Mouse (Mus musculus) CH12.LX (cell line): Measurements from ENCODE around the gene Rita1. TPM values are rescaled to one million over a fixed set of nuclear protein-coding genes. Genes with fewer than 3 reads are reported as not detected.
A peak's percentile ranks its signal among the peaks of the same experiment; 100 is the strongest.

Source experiments
- DNase-seq: peaks from one replicate; pipeline ENCODE4 v3.0.0-alpha.2; 2013; ENCODE audit errors: extremely low read depth
- H3K27ac ChIP-seq: 2 replicates; pipeline ENCODE4 v1.5.1; 2012; ENCODE audit warnings: low read depth, mild to moderate bottlenecking, control low read depth, moderate library complexity; ENCODE audit not compliant: insufficient read depth
- H3K27me3 ChIP-seq: replicated peaks from 2 replicates; pipeline ENCODE3; 2012; ENCODE audit warnings: inconsistent platforms
- H3K36me3 ChIP-seq, 2 experiments: replicated peaks in 1 of 2; 2 replicates each; pipeline versions ENCODE3 to v1.6.1; 2012; ENCODE audit warnings: inconsistent platforms in 1 of 2, low read length in 1 of 2, mild to moderate bottlenecking in 1 of 2, mixed read lengths in 1 of 2, moderate library complexity in 1 of 2; ENCODE audit not compliant: control insufficient read depth in 1 of 2, insufficient read depth in 1 of 2
- H3K4me1 ChIP-seq, 2 experiments: 2 replicates each; pipeline ENCODE4 v1.6.1; 2012; ENCODE audit warnings: inconsistent platforms in 1 of 2, moderate library complexity in 1 of 2; ENCODE audit not compliant: insufficient read depth in 2 of 2, control insufficient read depth in 1 of 2
- H3K4me2 ChIP-seq: 2 replicates; pipeline ENCODE4 v1.6.1; 2012; ENCODE audit warnings: low read depth, mild to moderate bottlenecking, control low read depth; ENCODE audit not compliant: poor library complexity, insufficient read depth, severe bottlenecking
- H3K4me3 ChIP-seq, 3 experiments: fragments of 150-350 bp in 1 of 3; sonication (generic) in 1 of 3; replicated peaks in 1 of 3; 2 replicates each; pipeline versions ENCODE3 to v1.5.1; 2011 to 2012; ENCODE audit warnings: low read depth in 2 of 3, low read length in 2 of 3, mild to moderate bottlenecking in 2 of 3, moderate library complexity in 2 of 3, control low read depth in 1 of 3, improper control_type of control experiment in 1 of 3, inconsistent platforms in 1 of 3, mixed read lengths in 1 of 3; ENCODE audit not compliant: poor library complexity in 1 of 3
- H3K79me2 ChIP-seq: replicated peaks from 2 replicates; pipeline ENCODE4 v1.6.1; 2012; ENCODE audit warnings: mild to moderate bottlenecking, moderate library complexity; ENCODE audit not compliant: control insufficient read depth, poor library complexity, insufficient read depth, severe bottlenecking; ENCODE audit errors: extremely low read depth
- H3K9ac ChIP-seq: 2 replicates; pipeline ENCODE4 v1.6.1; 2012; ENCODE audit warnings: low read depth, mild to moderate bottlenecking, control low read depth, moderate library complexity; ENCODE audit not compliant: insufficient read depth
- H3K9me3 ChIP-seq: replicated peaks from 2 replicates; pipeline ENCODE3; 2012; ENCODE audit warnings: low read length, inconsistent platforms, mixed read lengths
- CHD1 ChIP-seq: IDR thresholded peaks from 2 replicates; pipeline ENCODE4 v1.6.1; 2012; ENCODE audit warnings: low read depth, low read length, improper control_type of control experiment, inconsistent platforms
- CTCF ChIP-seq, 2 experiments: IDR thresholded peaks in 1 of 2; conservative IDR thresholded peaks in 1 of 2; 2 replicates each; pipeline ENCODE4 v1.5.1; 2011 to 2012; ENCODE audit warnings: low read depth in 2 of 2, low read length in 2 of 2, improper control_type of control experiment in 1 of 2, inconsistent platforms in 1 of 2, mild to moderate bottlenecking in 1 of 2, moderate library complexity in 1 of 2
- HCFC1 ChIP-seq: IDR thresholded peaks from 2 replicates; pipeline ENCODE4 v1.6.1; 2012; ENCODE audit warnings: low read depth, mild to moderate bottlenecking, inconsistent platforms, low read length, improper control_type of control experiment
- JUND ChIP-seq: conservative IDR thresholded peaks from 2 replicates; pipeline ENCODE4 v1.6.1; 2011; ENCODE audit warnings: low read depth, low read length, improper control_type of control experiment
- KAT2A ChIP-seq: IDR thresholded peaks from 2 replicates; pipeline ENCODE4 v1.6.1; 2012; ENCODE audit warnings: low read length, improper control_type of control experiment, inconsistent platforms; ENCODE audit not compliant: insufficient replicate concordance
- MAFK ChIP-seq: IDR thresholded peaks from 2 replicates; pipeline ENCODE4 v1.6.1; 2011; ENCODE audit warnings: low read length, improper control_type of control experiment; ENCODE audit not compliant: insufficient replicate concordance
- MAX ChIP-seq: IDR thresholded peaks from 2 replicates; pipeline ENCODE4 v1.6.1; 2011; ENCODE audit warnings: low read length, improper control_type of control experiment
- MAZ ChIP-seq: IDR thresholded peaks from 2 replicates; pipeline ENCODE4 v1.6.1; 2012; ENCODE audit warnings: low read depth, mild to moderate bottlenecking, inconsistent platforms, low read length, improper control_type of control experiment, moderate library complexity
- MEF2A ChIP-seq: IDR thresholded peaks from 2 replicates; pipeline ENCODE4 v1.6.1; 2014; ENCODE audit warnings: low read depth, mild to moderate bottlenecking, inconsistent platforms, low read length, improper control_type of control experiment, borderline replicate concordance
- MXI1 ChIP-seq: IDR thresholded peaks from 2 replicates; pipeline ENCODE4 v1.6.1; 2011; ENCODE audit warnings: mild to moderate bottlenecking, low read depth, low read length, improper control_type of control experiment
- MYC ChIP-seq: IDR thresholded peaks from 2 replicates; pipeline ENCODE4 v1.6.1; 2011; ENCODE audit warnings: low read depth, mild to moderate bottlenecking, improper control_type of control experiment, low read length
- POLR2AphosphoS2 ChIP-seq: IDR thresholded peaks from 2 replicates; pipeline ENCODE4 v1.6.1; 2011; ENCODE audit warnings: low read depth, low read length, improper control_type of control experiment
- RAD21 ChIP-seq: IDR thresholded peaks from 2 replicates; pipeline ENCODE4 v1.6.1; 2011; ENCODE audit warnings: low read depth, mild to moderate bottlenecking, low read length, improper control_type of control experiment, moderate library complexity
- SIN3A ChIP-seq: IDR thresholded peaks from 2 replicates; pipeline ENCODE4 v1.6.1; 2012; ENCODE audit warnings: low read length, improper control_type of control experiment, inconsistent platforms
- SMC3 ChIP-seq: IDR thresholded peaks from 2 replicates; pipeline ENCODE4 v1.6.1; 2011; ENCODE audit warnings: low read depth, low read length, improper control_type of control experiment
- TCF12 ChIP-seq: IDR thresholded peaks from 2 replicates; pipeline ENCODE4 v1.6.1; 2014; ENCODE audit warnings: low read depth, mild to moderate bottlenecking, inconsistent platforms, low read length, improper control_type of control experiment
- USF1 ChIP-seq: IDR thresholded peaks from 2 replicates; pipeline ENCODE4 v1.6.1; 2014; ENCODE audit warnings: low read depth, mild to moderate bottlenecking, inconsistent platforms, low read length, improper control_type of control experiment
- ZKSCAN1 ChIP-seq: IDR thresholded peaks from 2 replicates; pipeline ENCODE4 v1.6.1; 2012; ENCODE audit warnings: low read depth, inconsistent platforms, low read length, improper control_type of control experiment, borderline replicate concordance
- ZNF384 ChIP-seq: IDR thresholded peaks from 2 replicates; pipeline ENCODE4 v1.6.1; 2012; ENCODE audit warnings: low read depth, low read length, improper control_type of control experiment, inconsistent platforms
- dilution Hi-C: fragments of 300-500 bp; cut with MboI; formaldehyde crosslinking; loops from 2 replicates; pipeline ENCODE4 v1.14.3; 2020; ENCODE audit warnings: low sequenced_read_pairs; ENCODE audit not compliant: extremely low pct_unique_long_range_greater_than_20kb, extremely low pct_ligation_motif_present
- in situ Hi-C: fragments of 300-500 bp; cut with MboI; formaldehyde crosslinking; loops from 3 replicates; pipeline ENCODE4 v1.14.3; 2019; ENCODE audit warnings: low sequenced_read_pairs, low pct_ligation_motif_present, low pct_unique_long_range_greater_than_20kb, mixed read lengths
- polyA plus RNA-seq: library from polyadenylated mRNA; unstranded; fragments of >175 nt; gene quantifications from 2 replicates; pipeline ENCODE4 v1.2.1, GENCODE M21; 2012; ENCODE audit warnings: low read depth; ENCODE audit not compliant: insufficient read length
- total RNA-seq, 2 experiments: library from RNA; depleted of rRNA; stranded (reverse); fragments of 300-350 nt in 1 of 2; fragments of >200 nt in 1 of 2; gene quantifications; 2 replicates each; pipeline ENCODE4 v1.2.3; 2012 to 2014

Gene Rita1
- total and polyA plus RNA-seq, 3 experiments, result 6.3 to 10.2 (median 7.3) TPM

- peak; percentile 98 for TF ChIP-seq SMC3
- no peak for TF ChIP-seq HCFC1
- no peak for TF ChIP-seq ZNF384
- no peak for TF ChIP-seq KAT2A
- peak; percentile 83; the same call in 1 of the 2 replicates for TF ChIP-seq MAZ
Measured at GRCm38 (mm10) chr5:120620375-120621077, 8.1 kb upstream of the Rita1 start (continued).

GRCm38 (mm10) chr5:120619201-120619600, 6.8 kb upstream of the Rita1 start:
- peak; percentile 79 for DNase-seq
- Histone ChIP-seq H3K27ac (no peak overlapping the region), H3K9me3 (peaks cover 10% of the 10 kb centered on the region), H3K27me3 (no peaks in the 10 kb centered on the region), H3K36me3 (peaks cover 57 to 86% of the 10 kb centered on the region in 2 experiments), H3K79me2 (peaks cover 27% of the 10 kb centered on the region), H3K4me1 (peaks cover 34 to 65% of the 10 kb centered on the region in 2 experiments), H3K4me3 (no peak overlapping the region), H3K9ac (no peak overlapping the region), H3K4me2 (no peak overlapping the region)
- in situ Hi-C loops (loop anchor here (5.0 to 25.0 kb wide), 3 partner anchors 93 to 482 kb away; partner anchors contain the start of gene Dtx1), dilution Hi-C loops (no loop called here)
- TF ChIP-seq MYC, result no peak
- peak; percentile 73 for TF ChIP-seq SMC3
- no peak for TF ChIP-seq MAX
- peak; percentile 16; the same call in 1 of the 2 replicates for TF ChIP-seq HCFC1
- peak; percentile 89 to 96 for TF ChIP-seq CTCF (conservative IDR thresholded peaks at IDR 0.05 in 1 of 2, IDR thresholded peaks at IDR 0.05 in 1 of 2; ENCODE audit: low read depth in 2 of 2, low read length in 2 of 2)
- 0 out of 2 replicates have a peak, but pooled peaks have one; percentile 33 for TF ChIP-seq MEF2A
- TF ChIP-seq POLR2AphosphoS2, result no peak
- TF ChIP-seq JUND, result no peak
- peak; percentile 67 for TF ChIP-seq RAD21
- TF ChIP-seq SIN3A, result 0 out of 2 replicates have a peak, but pooled peaks have one; percentile 45
- no peak for TF ChIP-seq MAFK
- TF ChIP-seq CHD1, result no peak
- 0 out of 2 replicates have a peak, but pooled peaks have one; percentile 45 for TF ChIP-seq MAZ
- TF ChIP-seq ZKSCAN1, result no peak
- no peak for TF ChIP-seq MXI1
- TF ChIP-seq USF1, result no peak
- TF ChIP-seq TCF12, result peak; percentile 54; the same call in 1 of the 2 replicates
